Mouse (Mus musculus): Measurements from ENCODE around the gene Actg2. TPM values are rescaled to one million over a fixed set of nuclear protein-coding genes. Genes with fewer than 3 reads are reported as not detected.

Gene Actg2
- total and polyA plus RNA-seq, 3 experiments: 1.1 to 5.6 (median 1.6) TPM

GRCm38 (mm10) chr6:83512495-83512894 is 23.6 kb downstream of the Actg2 start:
- Histone ChIP-seq H3K79me2 (replicated peaks; ENCODE audit: control insufficient read depth, extremely low read depth, insufficient read depth, poor library complexity, severe bottlenecking) (no peaks in the 10 kb centered on the region), H3K4me1 (ENCODE audit: control insufficient read depth in 1 of 2, insufficient read depth in 2 of 2) (peaks cover 5 to 12% of the 10 kb centered on the region in 2 experiments), H3K4me2 (ENCODE audit: insufficient read depth, low read depth, poor library complexity, severe bottlenecking) (no peak overlapping the region), H3K27me3 (replicated peaks) (no peaks in the 10 kb centered on the region), H3K27ac (ENCODE audit: insufficient read depth, low read depth) (no peak overlapping the region), H3K9ac (ENCODE audit: insufficient read depth, low read depth) (no peak overlapping the region), H3K9me3 (replicated peaks; ENCODE audit: low read length) (no peaks in the 10 kb centered on the region), H3K4me3 (replicated peaks in 1 of 3; ENCODE audit: low read depth in 2 of 3, low read length in 2 of 3, poor library complexity in 1 of 3) (no peak overlapping the region), H3K36me3 (replicated peaks in 1 of 2; ENCODE audit: control insufficient read depth in 1 of 2, insufficient read depth in 1 of 2, low read length in 1 of 2) (no peaks in the 10 kb centered on the region)
- dilution Hi-C loops (cut with MboI; ENCODE audit: extremely low pct_ligation_motif_present, extremely low pct_unique_long_range_greater_than_20kb, low sequenced_read_pairs) (no loop called here), in situ Hi-C loops (cut with MboI; ENCODE audit: low pct_ligation_motif_present, low pct_unique_long_range_greater_than_20kb, low sequenced_read_pairs) (no loop called here)
- TF ChIP-seq CTCF (conservative IDR thresholded peaks at IDR 0.05 in 1 of 2, IDR thresholded peaks at IDR 0.05 in 1 of 2; ENCODE audit: low read depth in 2 of 2, low read length in 2 of 2) (peak; percentile 64 to 85), TBP (conservative IDR thresholded peaks at IDR 0.05; ENCODE audit: low read depth, low read length) (no peak), NELFE (IDR thresholded peaks at IDR 0.05; ENCODE audit: low read depth, low read length) (no peak), ZMIZ1 (IDR thresholded peaks at IDR 0.05; ENCODE audit: low read depth, low read length) (no peak), IRF4 (IDR thresholded peaks at IDR 0.05; ENCODE audit: low read depth, low read length) (0 out of 2 replicates have a peak, but pooled peaks have one; percentile 14), TCF12 (IDR thresholded peaks at IDR 0.05; ENCODE audit: low read depth, low read length) (no peak), MAFK (IDR thresholded peaks at IDR 0.05; ENCODE audit: insufficient replicate concordance, low read length) (no peak), BHLHE40 (IDR thresholded peaks at IDR 0.05; ENCODE audit: low read depth, low read length) (no peak), MAZ (IDR thresholded peaks at IDR 0.05; ENCODE audit: low read depth, low read length) (no peak), SIN3A (IDR thresholded peaks at IDR 0.05; ENCODE audit: low read length) (0 out of 2 replicates have a peak, but pooled peaks have one; percentile 31), MYC (IDR thresholded peaks at IDR 0.05; ENCODE audit: low read depth, low read length) (peak; percentile 94), KAT2A (IDR thresholded peaks at IDR 0.05; ENCODE audit: insufficient replicate concordance, low read length) (no peak), ZC3H11A (IDR thresholded peaks at IDR 0.05; ENCODE audit: low read depth, low read length) (peak; percentile 69), MAX (IDR thresholded peaks at IDR 0.05; ENCODE audit: low read length) (peak; percentile 61; the same call in 1 of the 2 replicates), UBTF (IDR thresholded peaks at IDR 0.05; ENCODE audit: low read depth, low read length) (no peak), RAD21 (IDR thresholded peaks at IDR 0.05; ENCODE audit: low read depth, low read length) (peak; percentile 80), JUND (conservative IDR thresholded peaks at IDR 0.05; ENCODE audit: low read depth, low read length) (0 out of 2 replicates have a peak, but pooled peaks have one; percentile 16), ZKSCAN1 (IDR thresholded peaks at IDR 0.05; ENCODE audit: borderline replicate concordance, low read depth, low read length) (no peak), CHD2 (IDR thresholded peaks at IDR 0.05; ENCODE audit: low read length) (no peak), MXI1 (IDR thresholded peaks at IDR 0.05; ENCODE audit: low read depth, low read length) (0 out of 2 replicates have a peak, but pooled peaks have one; percentile 31), USF2 (conservative IDR thresholded peaks at IDR 0.05; ENCODE audit: low read depth, low read length) (no peak), SMC3 (IDR thresholded peaks at IDR 0.05; ENCODE audit: low read depth, low read length) (peak; percentile 87), RCOR1 (conservative IDR thresholded peaks at IDR 0.05; ENCODE audit: low read depth, low read length) (no peak), E2F4 (IDR thresholded peaks at IDR 0.05; ENCODE audit: insufficient replicate concordance, low read depth, low read length) (no peak)
- DNase-seq (ENCODE audit: extremely low read depth): peak; percentile 75

All from CH12.LX (cell line).